Mouse (Mus musculus) left cerebral cortex, adult 6 months (tissue): Measurements from ENCODE around the gene Olfr125. TPM values are rescaled to one million over a fixed set of nuclear protein-coding genes. Genes with fewer than 3 reads are reported as not detected.

ENCODE experiments used
- long read RNA-seq, 2 experiments: library from polyadenylated mRNA; unstranded; transcript quantifications; one replicate each; pipeline ENCODE4 v2.0.0; 2019 to 2020
- polyA plus RNA-seq: library from polyadenylated mRNA; unstranded; fragments of <200 nt; fragmentation: Nextera tagmentation; gene quantifications from 2 replicates; pipeline ENCODE4 v1.2.3, GENCODE M21; 2021

Olfr125 gene
- polyA plus RNA-seq, result 0.10 TPM in 1 of 2 replicates, not detected in the other
- long read RNA-seq, experiment 1, result 0 reads
- long read RNA-seq, experiment 2, result 0 reads

GRCm38 (mm10) chr17:37832649-37833048 is at the start of gene Olfr125:
Gene Olfr125 (plus strand): TSS chr17:37832949.

GRCm38 (mm10) chr17:37793229-37793628 is 39.5 kb upstream of the Olfr125 start, which contains the start of gene Olfr123:
Gene Olfr123 (plus strand): TSS chr17:37793529.

GRCm38 (mm10) chr17:37799588-37799987 is 33.2 kb upstream of the Olfr125 start, which contains the start of gene Olfr124:
Gene Olfr124 (plus strand): TSS chr17:37799888.

GRCm38 (mm10) chr17:37847183-37847582 is 14.4 kb downstream of the Olfr125 start, which contains the start of gene Olfr126:
Gene Olfr126 (plus strand): TSS chr17:37847483.

Other genes with a start within 250 kb of the Olfr125 start
- not detected in 2 replicates for gene Olfr114, start 240.2 kb upstream of the Olfr125 start, polyA plus RNA-seq
- gene Olfr115, start 205.8 kb upstream of the Olfr125 start, polyA plus RNA-seq, result not detected in 2 replicates
- not detected in 2 replicates for gene Olfr116, start 205.8 kb upstream of the Olfr125 start, polyA plus RNA-seq
- not detected in 2 replicates for gene Olfr117, start 169.2 kb upstream of the Olfr125 start, polyA plus RNA-seq
- not detected in 2 replicates for gene Olfr118, start 166.0 kb upstream of the Olfr125 start, polyA plus RNA-seq
- not detected in 2 replicates for gene Olfr119, start 136.4 kb upstream of the Olfr125 start, polyA plus RNA-seq
- not detected in 2 replicates for gene Olfr120, start 111.1 kb upstream of the Olfr125 start, polyA plus RNA-seq
- not detected in 2 replicates for gene Olfr121, start 84.1 kb upstream of the Olfr125 start, polyA plus RNA-seq
- not detected in 2 replicates for gene Olfr122, start 64.3 kb upstream of the Olfr125 start, polyA plus RNA-seq
- gene Olfr123, start 39.4 kb upstream of the Olfr125 start, polyA plus RNA-seq, result not detected in 2 replicates
- gene Olfr124, start 33.1 kb upstream of the Olfr125 start, polyA plus RNA-seq, result not detected in 2 replicates
- gene Olfr126, start 14.5 kb downstream of the Olfr125 start, polyA plus RNA-seq, result not detected in 2 replicates
- not detected in 2 replicates for gene Olfr127, start 67.5 kb downstream of the Olfr125 start, polyA plus RNA-seq
- not detected in 2 replicates for gene Olfr128, start 87.6 kb downstream of the Olfr125 start, polyA plus RNA-seq
- gene Olfr761, start 120.1 kb downstream of the Olfr125 start, polyA plus RNA-seq, result not detected in 2 replicates
- not detected in 2 replicates for gene Olfr129, start 227.1 kb downstream of the Olfr125 start, polyA plus RNA-seq
- gene Olfr130, start 231.0 kb downstream of the Olfr125 start, polyA plus RNA-seq, result not detected in 2 replicates